Mouse (Mus musculus) urinary bladder, adult 18-20 months (tissue): ENCODE results near the gene Dnmt1.

Experiments
- DNase-seq, 2 experiments: peaks; one replicate each; pipeline ENCODE4 v3.0.0; 2022; ENCODE audit warnings: low spot score in 2 of 2, mixed read lengths in 2 of 2

Gene Dnmt1

GRCm38 (mm10) chr9:20887191-20887590, 72.5 kb downstream of the Dnmt1 start:
- no peak for DNase-seq

GRCm38 (mm10) chr9:20886563-20886962, 73.1 kb downstream of the Dnmt1 start:
- DNase-seq, result no peak

- no peak for DNase-seq
These were observed 80.4 kb downstream of the Dnmt1 start, which contains the start of gene Angptl6 for GRCm38 (mm10) chr9:20879097-20879792. Gene Angptl6, minus strand, starts transcription at chr9:20879727.

- DNase-seq, result no peak
These were observed 81.0 kb downstream of the Dnmt1 start for GRCm38 (mm10) chr9:20878710-20879065.

- peak; percentile 99 for DNase-seq
These were observed 81.5 kb downstream of the Dnmt1 start for GRCm38 (mm10) chr9:20878041-20878709.

- no peak for DNase-seq
These were observed 82.3 kb downstream of the Dnmt1 start for GRCm38 (mm10) chr9:20877118-20878040.

GRCm38 (mm10) chr9:20876318-20877117, 83.2 kb downstream of the Dnmt1 start:
- no peak for DNase-seq

- no peak for DNase-seq
These were observed 84.5 kb downstream of the Dnmt1 start for GRCm38 (mm10) chr9:20875021-20875790.

- DNase-seq, result no peak
These were observed 86.2 kb downstream of the Dnmt1 start for GRCm38 (mm10) chr9:20873521-20873920.

GRCm38 (mm10) chr9:20872991-20873390, 86.7 kb downstream of the Dnmt1 start:
- DNase-seq, result no peak

GRCm38 (mm10) chr9:20870211-20871173, 89.2 kb downstream of the Dnmt1 start:
- DNase-seq, result no peak

- DNase-seq, result no peak
These were observed 90.4 kb downstream of the Dnmt1 start for GRCm38 (mm10) chr9:20869246-20869645.

GRCm38 (mm10) chr9:20868448-20869001, 91.2 kb downstream of the Dnmt1 start, which contains the start of gene A230050P20Rik:
Gene A230050P20Rik, plus strand, starts transcription at chr9:20868642.
- DNase-seq, result peak in 1 of 2 experiments; percentile 50

GRCm38 (mm10) chr9:20866879-20867278, 92.8 kb downstream of the Dnmt1 start:
- DNase-seq, result no peak

- DNase-seq, result no peak
These were observed 97.5 kb downstream of the Dnmt1 start for GRCm38 (mm10) chr9:20862225-20862624.

GRCm38 (mm10) chr9:20861821-20862220, 97.9 kb downstream of the Dnmt1 start:
- DNase-seq, result no peak

- no peak for DNase-seq
These were observed 99.8 kb downstream of the Dnmt1 start for GRCm38 (mm10) chr9:20859926-20860325.
